Mouse (Mus musculus): ENCODE measurements around the gene Nfatc2.
A peak's percentile ranks its signal among the peaks of the same experiment; 100 is the strongest.

Gene Nfatc2

DNA sequence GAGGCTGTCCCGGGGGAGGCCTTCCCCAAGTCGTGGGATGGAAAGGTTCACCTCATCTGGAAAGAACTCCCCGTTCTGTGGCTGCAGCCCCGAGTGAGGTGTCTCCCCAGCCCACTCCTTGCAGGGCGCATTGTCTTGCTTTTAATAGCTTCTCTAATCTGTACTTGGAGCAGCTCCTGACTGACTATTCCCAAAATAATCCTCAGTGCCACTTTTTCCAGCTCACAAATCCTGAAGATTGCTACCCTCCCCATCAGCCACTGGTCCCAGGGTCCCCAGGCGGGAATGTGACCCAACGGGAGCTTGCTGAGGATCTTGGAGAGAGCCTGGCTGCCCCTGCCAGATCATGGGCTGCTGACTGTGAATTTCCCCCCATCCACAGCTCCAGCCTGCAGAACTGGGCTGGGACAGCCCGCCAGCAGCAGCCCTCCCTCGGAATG lies 6.7 kb upstream of the Nfatc2 start:
- DNase-seq = no peak

- no peak for DNase-seq
These were observed 3.2 kb upstream of the Nfatc2 start for GRCm38 (mm10) chr2:168604655-168605070.

GRCm38 (mm10) chr2:168602387-168602741 lies 907 bp upstream of the Nfatc2 start:
- no peak for DNase-seq

DNA sequence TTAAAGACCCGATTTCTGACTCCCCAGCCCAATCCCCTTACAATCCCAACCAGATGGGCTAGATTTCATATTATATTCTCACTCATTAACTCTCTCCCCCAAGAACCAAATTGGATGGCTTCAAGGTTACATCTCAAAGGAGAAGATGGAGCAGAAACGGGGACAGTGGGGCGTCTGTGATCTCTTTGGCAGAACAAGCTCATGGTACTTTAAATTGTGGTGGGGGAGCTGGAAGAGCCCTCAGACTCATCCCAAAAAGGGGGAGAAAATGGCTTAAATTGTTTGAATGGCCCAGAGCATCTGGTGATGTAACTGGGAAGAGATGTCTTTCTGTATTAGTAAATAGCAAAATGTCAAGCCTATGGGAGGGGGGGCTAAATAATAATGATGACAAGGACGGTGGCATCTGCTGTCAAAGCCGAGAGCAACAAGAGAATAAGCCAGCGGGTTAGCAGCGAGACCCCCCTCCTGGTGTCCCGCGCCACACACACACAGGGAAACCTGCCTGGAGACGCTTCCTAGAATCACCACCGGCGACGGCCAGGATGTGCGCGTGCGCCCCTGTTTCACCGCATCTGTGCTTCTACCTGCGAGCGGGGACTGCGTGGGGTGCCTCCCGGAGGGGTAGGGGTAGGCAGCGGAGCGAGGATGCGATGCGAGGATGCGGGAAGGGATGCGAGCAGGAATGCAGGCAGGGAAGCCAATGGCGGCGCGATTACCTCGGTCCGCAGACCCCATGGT lies 537 bp downstream of the Nfatc2 start:
- DNase-seq = no peak

- DNase-seq = peak; percentile 49
These were observed 5.8 kb downstream of the Nfatc2 start for GRCm38 (mm10) chr2:168595693-168596092.

- no peak for DNase-seq
These were observed 7.8 kb downstream of the Nfatc2 start for GRCm38 (mm10) chr2:168593676-168594075.

DNA sequence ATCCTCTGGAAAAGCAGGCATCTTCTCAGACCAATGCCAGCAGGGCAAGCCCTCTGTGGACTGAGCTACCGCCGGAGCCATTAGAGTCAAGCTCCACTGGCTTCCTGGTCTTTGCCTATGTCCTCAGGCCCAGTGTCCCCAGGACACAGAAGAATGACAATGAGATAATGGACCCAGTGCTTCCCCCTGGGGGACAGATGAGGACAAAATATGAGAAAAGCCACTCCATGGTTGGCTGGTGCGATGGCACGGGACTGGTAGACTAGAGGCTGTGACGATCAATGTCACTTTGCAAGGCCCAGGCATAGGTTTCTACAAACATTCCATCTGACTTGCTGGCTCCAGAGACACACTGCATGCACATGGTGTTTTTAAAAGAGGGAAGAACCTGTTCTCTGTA lies 8.5 kb downstream of the Nfatc2 start:
- DNase-seq = peak; percentile 37

GRCm38 (mm10) chr2:168591076-168591475 lies 10.4 kb downstream of the Nfatc2 start:
- DNase-seq = no peak

DNA sequence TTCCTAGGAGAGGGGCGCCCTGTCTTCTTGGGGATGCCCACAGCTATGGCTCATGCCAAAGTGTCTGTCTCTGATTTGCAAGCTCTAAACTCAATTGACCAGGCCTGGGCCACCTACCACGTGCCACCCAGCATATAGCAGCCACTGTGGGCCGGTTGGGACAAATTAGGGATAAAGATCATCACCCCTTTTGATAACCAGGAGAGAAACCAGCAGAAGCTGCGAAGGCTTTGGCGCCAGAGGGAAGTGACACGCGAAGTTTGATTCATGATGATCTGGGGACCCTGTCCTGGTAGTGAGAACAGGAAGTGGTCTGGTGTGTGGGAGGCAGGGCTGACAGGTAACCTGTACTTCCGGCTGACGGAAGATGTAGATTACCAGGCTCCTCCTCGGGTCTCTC lies 10.9 kb downstream of the Nfatc2 start:
- DNase-seq = peak; percentile 63

DNA sequence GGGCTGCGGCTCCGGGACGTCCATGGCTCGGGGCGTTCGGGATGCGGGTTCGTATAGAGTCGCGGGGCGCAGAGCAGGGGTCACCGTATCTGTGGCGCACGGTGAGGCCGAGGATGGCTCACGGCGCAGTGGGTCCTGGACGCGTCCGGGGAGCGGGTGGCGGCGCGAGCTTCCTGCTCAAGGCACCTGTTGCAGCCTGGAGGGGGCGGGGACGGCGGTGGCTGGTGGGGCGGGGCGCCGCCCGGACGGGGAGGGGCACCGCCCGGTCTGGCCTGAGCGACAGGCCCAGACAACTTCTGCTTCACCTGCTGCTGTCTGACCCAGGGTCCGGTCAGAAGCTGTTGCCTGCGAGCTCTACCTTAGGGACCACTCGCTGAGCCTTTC lies 11.3 kb downstream of the Nfatc2 start:
- DNase-seq = peak; percentile 88

GRCm38 (mm10) chr2:168589368-168590167 lies 11.9 kb downstream of the Nfatc2 start:
- DNase-seq = peak; percentile 72

DNA sequence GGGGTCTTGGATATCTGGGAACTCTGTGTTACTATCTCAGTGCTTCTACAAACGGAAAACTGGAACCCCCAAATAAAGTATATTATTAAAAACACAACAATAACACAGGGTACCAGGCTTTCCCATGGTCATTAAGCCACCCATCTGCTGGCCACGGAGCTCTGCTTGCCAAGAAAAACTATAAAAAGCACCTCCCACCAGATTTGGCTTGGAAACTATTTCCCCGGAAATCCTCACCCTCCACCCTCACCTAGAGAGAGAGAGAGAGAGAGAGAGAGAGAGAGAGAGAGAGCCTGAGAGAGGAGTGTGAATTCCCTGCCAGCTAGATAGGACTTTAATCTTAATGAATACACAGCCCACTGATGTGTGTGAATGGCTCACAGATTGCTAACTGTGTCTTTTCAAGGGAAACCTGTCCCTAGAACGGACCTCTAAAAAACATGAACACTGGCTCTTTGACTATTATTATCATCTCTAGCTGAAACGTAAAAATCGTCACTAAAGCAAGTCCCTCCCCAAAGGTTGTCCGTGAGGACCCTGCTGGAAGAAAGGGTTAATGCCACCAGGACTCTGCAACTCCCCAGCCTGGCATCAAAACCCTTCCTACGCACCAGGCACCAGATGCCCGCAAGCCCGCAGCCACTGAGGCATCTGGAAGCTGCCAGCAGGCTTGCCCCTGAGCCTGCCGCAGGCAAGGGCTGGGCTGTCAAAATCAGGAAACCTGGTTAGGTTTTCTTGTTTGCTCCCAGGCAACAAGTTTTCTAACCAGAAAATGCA lies 12.7 kb downstream of the Nfatc2 start:
- peak; percentile 43 for DNase-seq

DNA sequence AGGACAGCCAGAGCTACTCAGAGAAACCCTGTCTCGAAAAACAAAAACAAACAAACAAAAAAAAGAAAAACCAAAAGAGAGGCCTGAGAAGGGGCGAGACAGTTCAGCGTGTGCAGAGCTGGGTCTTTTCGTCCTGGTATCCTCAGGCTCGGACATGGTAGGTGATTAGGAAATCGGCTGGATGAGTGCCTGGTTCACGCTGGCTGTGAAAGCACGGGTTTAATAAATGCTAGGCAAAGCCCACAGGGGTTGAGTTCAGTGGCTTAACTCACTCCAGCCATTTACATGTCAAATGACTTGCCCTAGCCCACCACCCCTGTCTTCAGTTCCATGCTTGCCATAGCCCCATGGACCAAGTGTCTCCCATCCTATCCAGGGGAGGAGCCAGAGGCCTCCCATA lies 14.3 kb downstream of the Nfatc2 start:
- no peak for DNase-seq

DNA sequence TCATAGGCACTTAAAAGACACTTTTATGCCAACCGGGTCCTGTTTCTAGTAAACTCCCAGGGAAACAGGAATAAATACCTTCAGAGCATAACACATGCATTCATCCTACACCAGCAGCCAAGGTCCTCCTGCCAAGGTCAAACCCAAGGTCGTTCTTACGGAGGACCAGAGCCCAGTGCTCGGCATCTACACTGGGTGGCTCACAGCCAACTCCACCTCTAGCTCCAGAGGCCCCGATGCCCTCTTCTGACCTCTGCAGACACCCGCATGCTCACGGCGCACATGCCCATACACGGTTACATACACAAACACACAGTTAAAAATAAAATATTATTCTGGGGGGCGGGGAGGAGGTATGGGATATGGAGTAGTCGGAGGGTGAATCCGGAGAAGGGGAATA lies 14.9 kb downstream of the Nfatc2 start:
- DNase-seq = no peak

DNA sequence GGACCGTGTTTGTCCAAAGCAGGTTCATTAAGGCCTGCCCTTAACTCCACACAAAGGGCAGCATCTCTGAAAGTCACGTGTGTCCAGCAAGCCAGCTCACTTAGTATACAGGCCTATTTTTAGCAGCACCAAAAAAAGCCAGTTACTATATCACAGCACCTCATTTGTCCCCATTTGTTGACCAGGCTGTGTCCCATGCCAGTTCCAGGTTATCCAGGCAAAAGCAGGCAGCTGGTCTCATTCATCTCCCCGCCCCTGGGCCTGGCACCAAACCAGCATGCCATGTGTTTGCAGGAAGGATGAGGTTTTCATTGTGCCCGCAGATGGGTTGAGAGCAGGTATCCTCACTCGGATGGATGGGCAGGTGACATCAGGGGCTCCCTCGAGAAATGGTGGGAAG lies 16.6 kb downstream of the Nfatc2 start:
- DNase-seq = no peak

GRCm38 (mm10) chr2:168584408-168584807 lies 17.0 kb downstream of the Nfatc2 start:
- DNase-seq = no peak

DNA sequence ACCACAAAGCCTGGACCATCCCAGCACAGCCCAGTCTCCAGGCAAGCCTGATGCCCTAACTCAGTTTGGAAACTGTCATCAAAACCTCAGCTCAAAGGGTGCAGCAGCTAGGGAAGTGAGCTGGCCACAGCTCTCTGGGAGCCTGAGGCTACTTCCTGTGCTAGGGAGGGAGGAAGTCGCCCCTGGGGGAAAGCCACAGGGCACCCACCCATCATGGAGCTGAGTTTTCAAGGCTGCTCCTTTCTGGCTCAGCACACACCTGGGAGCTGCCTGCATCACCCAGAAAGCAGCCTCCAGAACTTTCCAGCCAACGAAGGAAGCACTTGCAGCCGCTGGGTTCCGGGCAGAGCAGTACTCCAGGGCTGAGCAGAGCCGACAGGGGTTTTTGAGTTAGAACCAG lies 18.4 kb downstream of the Nfatc2 start:
- peak; percentile 52 for DNase-seq

DNA sequence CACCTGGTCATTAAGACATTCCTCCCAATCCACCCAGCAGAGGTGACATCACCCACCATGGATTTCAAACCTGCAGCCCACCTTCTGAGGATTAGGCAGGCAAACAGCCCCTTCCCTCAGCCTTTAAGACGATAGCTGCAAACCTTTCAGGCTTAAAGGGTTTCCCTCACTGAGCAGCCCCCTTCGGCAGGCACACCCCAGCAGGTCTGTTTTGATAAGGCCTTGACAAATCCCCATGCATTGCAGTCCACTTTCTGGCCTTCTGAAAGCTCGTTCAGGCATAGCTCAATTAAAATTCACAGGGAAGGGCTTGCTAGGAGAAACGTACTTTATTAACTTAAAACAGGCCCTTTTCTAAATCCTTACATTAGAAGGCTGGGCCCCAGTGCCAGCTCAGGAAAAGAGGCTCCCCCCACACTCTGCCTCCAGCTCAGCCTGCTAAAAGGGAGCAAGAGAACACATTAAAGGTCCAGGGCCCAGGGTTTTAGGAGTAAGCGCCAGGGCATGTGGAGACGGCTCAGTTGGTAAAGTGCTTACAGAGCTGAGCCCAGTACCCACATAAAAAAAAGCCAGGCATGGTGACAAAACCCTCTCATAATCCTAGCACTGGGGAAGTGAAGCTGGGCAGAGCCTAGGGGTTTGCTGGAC lies 20.1 kb downstream of the Nfatc2 start:
- DNase-seq = no peak

DNA sequence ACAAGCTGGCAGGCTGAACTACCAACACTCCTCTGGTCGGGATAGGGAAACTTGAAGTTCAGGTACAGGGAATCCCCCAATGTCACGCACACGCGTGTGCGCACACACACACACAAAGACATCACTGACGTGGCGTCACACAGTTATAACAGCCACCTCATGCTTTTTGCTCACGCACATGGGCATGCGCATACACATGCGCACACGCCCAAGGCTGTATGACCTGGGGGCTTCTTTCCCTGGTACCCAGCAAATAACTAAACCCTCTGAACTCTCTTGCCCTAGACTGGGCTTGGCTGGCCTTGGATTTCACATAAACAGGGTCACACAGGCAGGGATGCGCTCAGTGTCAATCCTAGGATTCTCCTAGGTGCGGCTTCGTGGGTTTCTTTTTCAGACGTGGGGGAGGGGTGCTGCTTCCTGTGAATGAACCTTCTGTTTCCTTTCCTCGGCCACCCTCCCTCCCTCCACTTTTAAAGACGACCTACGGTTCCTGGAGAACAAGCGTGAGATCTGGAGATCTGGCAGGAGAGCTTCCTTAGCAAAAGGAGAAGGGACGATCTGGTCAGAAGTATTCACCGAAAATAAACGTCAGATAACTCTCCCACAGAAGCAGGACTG lies 21.1 kb downstream of the Nfatc2 start:
- peak; percentile 68 for DNase-seq

- DNase-seq = no peak
These were observed 21.8 kb downstream of the Nfatc2 start for GRCm38 (mm10) chr2:168579601-168580130.

GRCm38 (mm10) chr2:168579109-168579508 lies 22.3 kb downstream of the Nfatc2 start:
- DNase-seq = no peak

- peak; percentile 58 for DNase-seq
These were observed 23.3 kb downstream of the Nfatc2 start for GRCm38 (mm10) chr2:168578132-168578531.

Measured in thymus, postnatal 14 days (tissue).